ENCODE assay signal across 23 mouse cellular contexts in the genomic region with DNA sequence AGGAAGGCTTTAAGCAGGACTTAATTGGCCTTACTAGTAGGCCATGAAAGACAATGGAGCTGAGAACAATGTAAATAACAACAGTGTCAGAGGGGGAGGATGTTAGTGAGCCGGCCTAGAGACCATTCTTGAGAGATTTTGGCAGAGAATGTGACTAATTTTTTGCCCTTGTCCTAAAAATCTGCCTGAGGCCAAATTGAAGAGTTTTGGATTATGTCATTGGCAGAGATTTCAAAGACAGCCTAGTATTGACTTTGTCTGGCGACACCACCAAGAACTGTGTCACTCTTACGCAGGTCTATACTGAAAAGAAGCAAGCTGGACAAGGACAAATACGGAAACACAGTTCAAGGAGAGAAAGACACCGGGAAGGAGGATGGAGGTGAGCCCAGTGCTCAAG.
"Had no signal": no experiment of that assay in that cellular context is flagged by ENCODE, and none has a peak within 500 bp of the region (broad histone marks: within the 10 kb centered on the region; RNA-seq: fewer than 3 reads in every experiment).

No protein-coding gene starts in this region.

- H3K9ac ChIP-seq: heart, embryonic 12.5 days; hindbrain, embryonic 12.5 days; hindbrain, embryonic 14.5 days; intestine, embryonic 15.5 days; limb, embryonic 13.5 days; liver, embryonic 13.5 days had no signal

- H3K4me2 ChIP-seq: heart, embryonic 12.5 days; hindbrain, embryonic 12.5 days; hindbrain, embryonic 14.5 days; intestine, embryonic 15.5 days; limb, embryonic 13.5 days; liver, embryonic 13.5 days had no signal

- H3K27ac ChIP-seq: gastrocnemius, adult 2 months; heart, embryonic 10.5 days; hindbrain, embryonic 10.5 days; hindbrain, embryonic 12.5 days; hindbrain, embryonic 14.5 days; intestine, embryonic 15.5 days; layer of hippocampus, adult 2 months; left cerebral cortex, adult 2 months; limb, embryonic 13.5 days; liver, embryonic 13.5 days had no signal

- H3K27me3 ChIP-seq: heart, embryonic 12.5 days; hindbrain, embryonic 12.5 days; intestine, embryonic 15.5 days; limb, embryonic 13.5 days; liver, embryonic 13.5 days had no signal

- DNase-seq: gastrocnemius, adult 2 months; gastrocnemius, postnatal 10 days; gastrocnemius, postnatal 25 days; heart, adult 18-20 months; kidney, adult 18-20 months; kidney, adult 8-10 months; kidney, postnatal 10 days; kidney, postnatal 25 days; kidney, postnatal 4 days; liver; liver, embryonic 13.5 days had no signal

- H3K36me3 ChIP-seq: liver, embryonic 13.5 days had no signal

- H3K4me3 ChIP-seq: gastrocnemius, adult 2 months; heart, embryonic 10.5 days; heart, embryonic 12.5 days; hindbrain, embryonic 10.5 days; hindbrain, embryonic 12.5 days; intestine, embryonic 15.5 days; layer of hippocampus, adult 2 months; left cerebral cortex, adult 2 months; limb, embryonic 13.5 days; liver, embryonic 13.5 days had no signal

- H3K9me3 ChIP-seq: heart, embryonic 10.5 days; heart, embryonic 12.5 days; hindbrain, embryonic 10.5 days; hindbrain, embryonic 12.5 days; intestine, embryonic 15.5 days; limb, embryonic 13.5 days; liver, embryonic 13.5 days had no signal

- H3K4me1 ChIP-seq: heart, embryonic 10.5 days; heart, embryonic 12.5 days; hindbrain, embryonic 10.5 days; hindbrain, embryonic 12.5 days; intestine, embryonic 15.5 days; limb, embryonic 13.5 days had no signal

- ATAC-seq: hindbrain, embryonic 16.5 days; inflammation-experienced regulatory T-cells, adult 6 months; intestine, embryonic 15.5 days; intestine, postnatal 0 days had no signal
